Mouse (Mus musculus) macrophage (primary cell): ENCODE results near the gene Ppat. TPM values are rescaled to one million over a fixed set of nuclear protein-coding genes. Genes with fewer than 3 reads are reported as not detected.
"Not testable (repeated sequence)": the region's sequence is repeated elsewhere in the genome, so short reads cannot be mapped to it uniquely, and the experiment has no call there.

ENCODE experiments used
- H3K27ac ChIP-seq: fragments of 350-480 bp; formaldehyde crosslinking; 2 replicates; pipeline ENCODE4 v1.9.0; 2021
- H3K36me3 ChIP-seq: fragments of 350-480 bp; formaldehyde crosslinking; 2 replicates; pipeline ENCODE4 v1.9.0; 2021; ENCODE audit errors: inconsistent target
- H3K4me3 ChIP-seq: fragments of 350-480 bp; formaldehyde crosslinking; 2 replicates; pipeline ENCODE4 v1.9.0; 2021; ENCODE audit errors: inconsistent target
- H3K79me2 ChIP-seq: fragments of 350-480 bp; formaldehyde crosslinking; 2 replicates; pipeline ENCODE4 v1.9.0; 2021; ENCODE audit errors: inconsistent target
- WGBS: methylation state at CpG from one replicate; pipeline ENCODE4 v1.1.7; 2026; ENCODE audit warnings: inconsistent platforms; ENCODE audit not compliant: missing documents; 5-methylcytosine and 5-hydroxymethylcytosine counted together
- polyA plus RNA-seq: library from polyadenylated mRNA; stranded (reverse); fragments of 250-400 nt; gene quantifications from 3 replicates; pipeline ENCODE4 v1.2.4, GENCODE M21; 2018; ENCODE audit warnings: inconsistent platforms
- total RNA-seq, 78 experiments: library from RNA; depleted of rRNA; stranded (reverse); fragments of 250-400 nt; gene quantifications; 1 replicate in 9 of 78; 2 replicates in 24 of 78; 3 replicates in 43 of 78; 4 replicates in 2 of 78; pipeline ENCODE4 v1.2.4; 2018; ENCODE audit warnings: inconsistent platforms in 56 of 78

Ppat gene
- total RNA-seq (2018; cell fraction: chromatin; rRNA removed), result 1 to 10 TPM in 23 of 26 experiments, under 1 TPM in 3; 0.34 to 4.6 (median 2.1) TPM
- total RNA-seq (2018; cell fraction: cytosol; rRNA removed), result 1 to 10 TPM; 3.2 to 7.0 (median 6.1) TPM
- 10 to 100 TPM in 1 of 26 experiments, 1 to 10 TPM in 25; 1.5 to 13.6 (median 3.8) TPM for total RNA-seq (2018; cell fraction: nucleus; rRNA removed)
- polyA plus RNA-seq, result 5.5 to 17.3 TPM (median 7.5 TPM) in 3 replicates

GRCm38 (mm10) chr5:76951106-76952027 lies at the start of gene Ppat, which contains the start of gene Paics:
Gene Ppat (minus strand): TSS chr5:76951578.
Gene Paics (plus strand): TSS chr5:76951307.
- H3K36me3 ChIP-seq, result no peaks in the 10 kb centered on the region
- peak within 1 kb of the TSS; percentile 79 for H3K4me3 ChIP-seq
- 2% methylated on average over 76 of the region's 81 CpGs for WGBS
- peaks cover 89% of the 10 kb centered on the region for H3K79me2 ChIP-seq
- peak within 1 kb of the TSS; percentile 53 for H3K27ac ChIP-seq

GRCm38 (mm10) chr5:76998416-76998815 lies 47.0 kb upstream of the Ppat start:
- Histone ChIP-seq H3K4me3 (no peak overlapping the region), H3K27ac (no peak overlapping the region), H3K36me3 (peaks cover 66% of the 10 kb centered on the region), H3K79me2 (no peaks in the 10 kb centered on the region)
- 71% methylated on average over 5 of the region's 5 CpGs for WGBS

- 100% methylated on average over 5 of the region's 5 CpGs for WGBS
- Histone ChIP-seq H3K27ac (no peak overlapping the region), H3K36me3 (peaks cover 92% of the 10 kb centered on the region), H3K4me3 (no peak overlapping the region), H3K79me2 (no peaks in the 10 kb centered on the region)
These were observed 41.9 kb upstream of the Ppat start for GRCm38 (mm10) chr5:76993174-76993814.

- WGBS, result 100% methylated on average over 3 of the region's 3 CpGs
- H3K4me3 ChIP-seq, result no peak overlapping the region
- peaks cover 85% of the 10 kb centered on the region for H3K36me3 ChIP-seq
- H3K79me2 ChIP-seq, result no peaks in the 10 kb centered on the region
- no peak overlapping the region for H3K27ac ChIP-seq
These were observed 39.4 kb upstream of the Ppat start for GRCm38 (mm10) chr5:76990789-76991188.

GRCm38 (mm10) chr5:76984015-76984414 lies 32.6 kb upstream of the Ppat start:
- no peaks in the 10 kb centered on the region for H3K79me2 ChIP-seq
- 96% methylated on average over 11 of the region's 11 CpGs for WGBS
- no peak overlapping the region for H3K27ac ChIP-seq
- H3K4me3 ChIP-seq, result no peak overlapping the region
- H3K36me3 ChIP-seq, result peaks cover 86% of the 10 kb centered on the region

GRCm38 (mm10) chr5:76975736-76976135 lies 24.4 kb upstream of the Ppat start:
- Histone ChIP-seq H3K4me3 (peak overlapping the region; percentile 98; the same call in 1 of the 2 replicates), H3K79me2 (peaks cover 33% of the 10 kb centered on the region), H3K36me3 (peaks cover 22% of the 10 kb centered on the region), H3K27ac (no peak overlapping the region)
- WGBS, result 82% methylated on average over 8 of the region's 8 CpGs

GRCm38 (mm10) chr5:76974554-76975285 lies 23.3 kb upstream of the Ppat start, which contains the start of gene Srp72:
Gene Srp72 (plus strand): TSS chr5:76974683.
- WGBS, result 1% methylated on average over 59 of the region's 60 CpGs

GRCm38 (mm10) chr5:76974207-76974553 lies 22.8 kb upstream of the Ppat start:
- Histone ChIP-seq H3K27ac (peak overlapping the region; percentile 72), H3K4me3 (peak overlapping the region; percentile 98), H3K79me2 (peaks cover 33% of the 10 kb centered on the region), H3K36me3 (peaks cover 11% of the 10 kb centered on the region)
- 2% methylated on average over 15 of the region's 17 CpGs for WGBS

More at GRCm38 (mm10) chr5:76974554-76975285, 23.3 kb upstream of the Ppat start, which contains the start of gene Srp72:
- Histone ChIP-seq H3K4me3 (peak within 1 kb of the TSS; percentile 98), H3K27ac (peak within 1 kb of the TSS; percentile 72), H3K79me2 (peaks cover 33% of the 10 kb centered on the region), H3K36me3 (peaks cover 12% of the 10 kb centered on the region)

GRCm38 (mm10) chr5:76973488-76973887 lies 22.1 kb upstream of the Ppat start:
- Histone ChIP-seq H3K36me3 (peaks cover 9% of the 10 kb centered on the region), H3K27ac (no peak overlapping the region), H3K79me2 (peaks cover 33% of the 10 kb centered on the region), H3K4me3 (peak overlapping the region; percentile 98)
- 32% methylated on average over 3 of the region's 3 CpGs for WGBS

GRCm38 (mm10) chr5:76971115-76971514 lies 19.7 kb upstream of the Ppat start:
- 88% methylated on average over 1 of the region's 1 CpGs for WGBS
- H3K27ac ChIP-seq, H3K4me3 ChIP-seq: not testable (repeated sequence)
- H3K79me2 ChIP-seq, result peaks cover 16% of the 10 kb centered on the region
- peaks cover 31% of the 10 kb centered on the region for H3K36me3 ChIP-seq

- Histone ChIP-seq H3K79me2 (peaks cover 3% of the 10 kb centered on the region; the same call in 1 of the 2 replicates), H3K4me3 (no peak overlapping the region), H3K36me3 (peaks cover 45% of the 10 kb centered on the region), H3K27ac (no peak overlapping the region)
- WGBS, result 94% methylated on average over 5 of the region's 5 CpGs
These were observed 17.9 kb upstream of the Ppat start for GRCm38 (mm10) chr5:76969250-76969649.

GRCm38 (mm10) chr5:76964651-76965050 lies 13.3 kb upstream of the Ppat start:
- Histone ChIP-seq H3K4me3 (no peak overlapping the region), H3K27ac (no peak overlapping the region), H3K79me2 (no peaks in the 10 kb centered on the region), H3K36me3 (peaks cover 84% of the 10 kb centered on the region)
- WGBS, result 100% methylated on average over 3 of the region's 3 CpGs

- 92% methylated on average over 11 of the region's 11 CpGs for WGBS
- Histone ChIP-seq H3K4me3 (no peak overlapping the region), H3K27ac (no peak overlapping the region), H3K79me2 (no peaks in the 10 kb centered on the region), H3K36me3 (peaks cover 82% of the 10 kb centered on the region)
These were observed 11.2 kb upstream of the Ppat start for GRCm38 (mm10) chr5:76962545-76962944.

GRCm38 (mm10) chr5:76959587-76959986 lies 8.2 kb upstream of the Ppat start:
- Histone ChIP-seq H3K4me3 (no peak overlapping the region), H3K27ac (no peak overlapping the region), H3K79me2 (peaks cover 18% of the 10 kb centered on the region), H3K36me3 (peaks cover 67% of the 10 kb centered on the region)
- 96% methylated on average over 5 of the region's 5 CpGs for whole genome bisulfite sequencing
